Mouse (Mus musculus): Measurements from ENCODE around the gene Bcl2l15.
A peak's percentile ranks its signal among the peaks of the same experiment; 100 is the strongest.

The Bcl2l15 gene

DNA sequence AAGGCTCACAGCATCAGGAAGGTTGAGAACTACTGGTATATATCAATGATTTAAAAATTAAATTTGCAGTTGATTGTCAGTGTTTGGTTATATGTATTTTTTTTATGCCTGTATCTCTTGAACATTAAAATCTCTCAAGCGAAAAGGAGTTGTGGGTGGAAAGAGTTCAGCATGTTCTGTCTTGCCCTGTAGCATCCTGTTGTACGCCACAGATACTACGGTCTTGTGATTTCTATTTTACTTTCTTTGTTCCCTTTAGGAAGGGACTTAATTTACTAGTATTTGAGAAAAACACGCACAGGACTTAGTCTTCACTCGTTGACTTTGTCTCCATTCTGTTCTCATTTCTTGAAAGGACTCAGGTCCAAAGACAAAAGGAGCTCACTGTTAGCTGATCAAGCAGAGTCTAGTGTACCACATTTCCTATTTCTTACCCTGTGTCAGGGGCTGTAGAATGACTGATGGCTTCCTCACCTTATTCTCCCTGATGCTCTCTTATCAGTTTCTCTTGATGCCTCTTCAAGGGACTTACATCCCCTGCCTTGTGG is 35.1 kb downstream of the Bcl2l15 start:
- no peak for DNase-seq (ENCODE audit: low read depth in 1 of 2, low spot score in 2 of 2)

GRCm38 (mm10) chr3:103868008-103868407 is 35.6 kb downstream of the Bcl2l15 start:
- DNase-seq (ENCODE audit: low read depth in 1 of 2, low spot score in 2 of 2), result no peak

DNA sequence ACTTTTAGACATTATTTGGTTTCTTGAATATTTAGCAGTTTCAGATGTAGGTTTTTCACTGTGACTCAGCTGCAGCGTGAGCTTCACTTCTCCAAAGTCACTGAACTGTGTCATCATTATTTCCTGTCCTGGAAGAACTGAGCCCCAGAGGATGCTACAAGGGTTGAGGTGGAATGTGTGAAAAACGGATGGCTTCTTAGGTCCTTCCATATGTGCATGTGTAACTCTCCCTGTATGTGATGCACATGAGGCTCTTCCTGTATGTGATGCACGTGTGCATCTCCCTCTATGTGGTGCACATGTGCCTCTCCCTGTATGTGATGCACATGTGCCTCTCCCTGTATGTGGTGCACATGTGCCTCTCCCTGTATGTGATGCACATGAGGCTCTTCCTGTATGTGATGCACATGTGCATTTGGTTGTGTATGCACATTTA is 40.3 kb downstream of the Bcl2l15 start:
- peak; percentile 29 to 37 for DNase-seq (ENCODE audit: low read depth in 1 of 2, low spot score in 2 of 2)

DNA sequence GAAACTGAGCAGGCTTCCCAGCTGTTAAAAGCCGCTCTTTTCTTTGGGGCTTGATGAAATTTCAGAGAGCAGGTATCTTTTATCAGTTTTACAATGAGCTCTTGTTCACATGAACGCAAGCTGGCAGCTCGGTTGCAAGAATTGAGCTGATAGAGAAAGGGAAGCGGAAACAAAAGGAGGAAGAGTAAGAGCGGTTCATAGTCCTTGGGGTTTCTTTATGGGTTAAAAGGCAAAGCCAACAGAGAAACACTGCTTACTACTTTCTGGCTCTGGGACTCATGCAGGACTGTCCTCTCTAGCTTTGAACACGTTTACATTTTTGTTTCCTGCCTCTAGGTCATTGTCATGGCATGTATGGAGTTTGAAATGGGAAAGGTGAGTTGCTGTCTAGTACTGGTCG is 41.9 kb downstream of the Bcl2l15 start:
- DNase-seq (ENCODE audit: low read depth in 1 of 2, low spot score in 2 of 2), result no peak

GRCm38 (mm10) chr3:103885946-103886345 is 53.5 kb downstream of the Bcl2l15 start:
- DNase-seq (ENCODE audit: low read depth in 1 of 2, low spot score in 2 of 2), result no peak

- no peak for DNase-seq (ENCODE audit: low read depth in 1 of 2, low spot score in 2 of 2)
Measured at GRCm38 (mm10) chr3:103887581-103887980, 55.2 kb downstream of the Bcl2l15 start.

GRCm38 (mm10) chr3:103893374-103893773 is 61.0 kb downstream of the Bcl2l15 start:
- no peak for DNase-seq (ENCODE audit: low read depth in 1 of 2, low spot score in 2 of 2)
